Mouse (Mus musculus) ovary, postnatal 10 days (tissue): ENCODE data around the gene Mup11.
"Not testable (repeated sequence)": the region's sequence is repeated elsewhere in the genome, so short reads cannot be mapped to it uniquely, and the experiment has no call there.

ENCODE experiments used
- DNase-seq: peaks from one replicate; pipeline ENCODE4 v3.0.0; 2022; ENCODE audit warnings: low spot score

Mup11 gene

DNA sequence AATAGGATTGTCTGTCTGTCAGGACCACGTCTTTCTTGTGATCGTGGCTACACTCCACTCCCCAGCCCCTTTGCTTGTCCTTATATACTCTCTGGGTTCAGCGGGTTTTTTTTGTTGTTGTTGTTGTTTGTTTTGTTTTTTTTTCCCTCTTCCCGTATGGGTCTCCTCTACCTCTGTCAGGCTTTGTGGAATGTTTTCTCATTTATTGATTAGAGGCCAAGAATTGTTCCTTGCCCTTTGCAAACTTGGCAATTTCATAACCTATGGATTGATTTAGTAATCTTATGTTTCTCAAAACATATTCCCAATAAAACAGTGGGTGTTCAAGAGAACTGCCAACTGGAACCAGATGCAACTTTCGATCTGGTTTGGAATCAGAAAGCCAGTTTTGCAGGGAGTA lies at the start of gene Mup11:
Mup11 (minus strand) TSS at position 101 of the 400 bp plus-strand sequence.
- not testable (repeated sequence) for DNase-seq
